Mouse (Mus musculus): ENCODE data around the gene Ccdc169.

DNA sequence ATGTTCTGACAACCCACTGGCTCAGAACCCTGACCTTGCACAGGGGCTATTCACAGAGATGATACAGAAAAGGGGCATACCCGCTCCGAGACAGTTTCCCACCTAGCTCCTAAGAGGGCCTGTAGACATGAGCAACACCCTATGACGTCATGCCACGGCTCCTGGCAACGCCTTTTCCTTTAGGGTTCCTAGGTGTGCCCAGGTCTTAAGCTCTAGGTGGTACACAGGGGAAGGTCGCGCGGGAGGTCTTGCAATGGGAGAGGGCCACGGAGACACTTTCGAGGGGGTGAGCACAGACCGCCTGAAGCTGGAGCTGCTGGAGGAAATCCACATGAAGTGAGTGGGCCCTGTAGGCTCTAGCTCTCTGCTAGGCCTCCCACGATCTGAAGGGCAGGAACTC lies 2.7 kb downstream of the Ccdc169 start:
- no peak for TF ChIP-seq HCFC1 (IDR thresholded peaks at IDR 0.05; ENCODE audit: low read depth, low read length)
- TF ChIP-seq GATA1 (IDR thresholded peaks at IDR 0.05; ENCODE audit: low read depth, low read length) = no peak
- no peak for TF ChIP-seq CTCF (IDR thresholded peaks at IDR 0.05 in 2 of 3, conservative IDR thresholded peaks at IDR 0.05 in 1 of 3; ENCODE audit: control insufficient read depth in 1 of 3, insufficient read depth in 1 of 3, low read depth in 2 of 3, low read length in 3 of 3, poor library complexity in 1 of 3, severe bottlenecking in 1 of 3)
- TF ChIP-seq ZNF384 (IDR thresholded peaks at IDR 0.05; ENCODE audit: low read depth, low read length) = no peak
- no peak for TF ChIP-seq TCF12 (IDR thresholded peaks at IDR 0.05; ENCODE audit: low read depth, low read length)
- no peak for TF ChIP-seq NELFE (IDR thresholded peaks at IDR 0.05; ENCODE audit: low read depth, low read length)
- TF ChIP-seq POLR2A (IDR thresholded peaks at IDR 0.05; ENCODE audit: control insufficient read depth in 1 of 2, insufficient read depth in 1 of 2, low read depth in 1 of 2, low read length in 2 of 2, poor library complexity in 1 of 2) = no peak
- TF ChIP-seq ELF1 (IDR thresholded peaks at IDR 0.05; ENCODE audit: low read depth, low read length) = no peak
- TF ChIP-seq SMC3 (IDR thresholded peaks at IDR 0.05; ENCODE audit: low read depth, low read length) = no peak
- TF ChIP-seq TBP (IDR thresholded peaks at IDR 0.05; ENCODE audit: low read depth, low read length) = no peak
- no peak for TF ChIP-seq BHLHE40 (IDR thresholded peaks at IDR 0.05; ENCODE audit: borderline replicate concordance, low read depth, low read length)
- TF ChIP-seq MAZ (IDR thresholded peaks at IDR 0.05; ENCODE audit: low read depth, low read length) = no peak
- TF ChIP-seq MAX (IDR thresholded peaks at IDR 0.05; ENCODE audit: low read length) = no peak

Measured in MEL (cell line).